Mouse (Mus musculus) heart, embryonic 12.5 days (tissue): ENCODE results near the gene Gm43738. TPM values are rescaled to one million over a fixed set of nuclear protein-coding genes. Genes with fewer than 3 reads are reported as not detected.

ENCODE experiments used
- ATAC-seq: fragments of 200-750 bp; cut with Nextera tagmentation; 2 replicates; pipeline ENCODE4 v1.8.0; 2017; ENCODE audit warnings: moderate TSS enrichment, moderate library complexity; ENCODE audit not compliant: insufficient number of reproducible peaks, low FRiP score
- H3K27ac ChIP-seq: fragments of 300-500 bp; sonication (generic); 2 replicates; pipeline ENCODE4 v1.5.1; 2016; ENCODE audit warnings: mild to moderate bottlenecking, moderate library complexity; ENCODE audit not compliant: poor library complexity, severe bottlenecking
- H3K27me3 ChIP-seq: fragments of 300-500 bp; sonication (generic); replicated peaks from 2 replicates; pipeline ENCODE4 v1.6.1; 2016; ENCODE audit warnings: mild to moderate bottlenecking, moderate library complexity
- H3K36me3 ChIP-seq: fragments of 300-500 bp; sonication (generic); 2 replicates; pipeline ENCODE4 v1.6.1; 2016; ENCODE audit warnings: mild to moderate bottlenecking, moderate library complexity
- H3K4me1 ChIP-seq: fragments of 300-500 bp; sonication (generic); replicated peaks from 2 replicates; pipeline ENCODE4 v1.6.1; 2016; ENCODE audit warnings: mild to moderate bottlenecking
- H3K4me2 ChIP-seq: fragments of 300-500 bp; sonication (generic); 2 replicates; pipeline ENCODE4 v1.6.1; 2016; ENCODE audit warnings: mild to moderate bottlenecking, moderate library complexity
- H3K4me3 ChIP-seq: fragments of 300-500 bp; sonication (generic); 2 replicates; pipeline ENCODE4 v1.5.1; 2016; ENCODE audit warnings: mild to moderate bottlenecking
- H3K9ac ChIP-seq: fragments of 300-500 bp; sonication (generic); 2 replicates; pipeline ENCODE4 v1.6.1; 2016; ENCODE audit warnings: mild to moderate bottlenecking, moderate library complexity
- H3K9me3 ChIP-seq: fragments of 300-500 bp; sonication (generic); replicated peaks from 2 replicates; pipeline ENCODE4 v1.6.1; 2016; ENCODE audit warnings: mild to moderate bottlenecking, moderate library complexity
- WGBS: fragments of 180-500 bp; shearing (Covaris S2); methylation state at CpG from one replicate; pipeline ENCODE4 v1.1.7; 2016; 5-methylcytosine and 5-hydroxymethylcytosine counted together
- polyA plus RNA-seq: library from polyadenylated mRNA; unstranded; fragments of >200 nt; fragmentation: Nextera tagmentation; extraction: Ambion mirVana; gene quantifications from 2 replicates; pipeline ENCODE4 v1.2.1, GENCODE M21; 2016

The Gm43738 gene
- polyA plus RNA-seq, 1 experiment from 2014 or later, result not detected

DNA sequence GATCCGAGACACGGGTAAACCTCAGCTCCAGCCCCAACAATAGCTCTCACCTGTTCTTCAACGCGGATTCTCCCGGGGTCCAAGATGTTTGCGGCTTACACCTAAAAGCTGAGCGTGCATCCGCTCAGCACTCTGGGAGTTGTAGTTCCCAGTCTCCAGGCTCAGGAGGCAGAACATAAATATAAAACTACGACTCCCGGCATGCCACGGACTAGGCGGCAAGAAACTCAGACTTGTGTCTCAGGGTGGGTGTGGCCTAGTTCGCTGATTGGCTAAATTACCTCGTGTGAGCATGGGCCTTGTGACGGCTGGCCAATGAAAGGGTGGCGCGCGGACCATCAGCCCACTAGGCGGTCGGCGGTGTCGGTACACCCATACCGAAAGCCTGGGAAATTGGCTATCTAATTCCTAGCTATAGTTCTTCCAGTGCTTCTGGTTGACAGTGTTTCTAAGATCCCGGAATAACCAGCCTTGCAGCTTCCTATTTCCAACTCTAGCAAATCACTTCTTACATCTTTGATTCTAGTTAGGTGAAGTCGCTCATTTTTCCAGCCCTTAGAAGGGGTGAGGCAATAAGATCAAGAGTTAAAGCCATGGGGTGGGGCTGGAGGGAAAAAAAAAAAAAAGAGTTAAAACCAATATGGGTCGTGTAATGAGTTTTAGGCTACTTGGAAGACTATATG is 1.1 kb upstream of the Gm43738 start, which contains the start of gene Fdps:
Fdps (minus strand) TSS at position 148 of the 683 bp plus-strand sequence.
- ATAC-seq, result peak; percentile 100
- under 1% methylated on average over 26 of the region's 26 CpGs for WGBS
- no peaks in the 10 kb centered on the region for H3K9me3 ChIP-seq

DNA sequence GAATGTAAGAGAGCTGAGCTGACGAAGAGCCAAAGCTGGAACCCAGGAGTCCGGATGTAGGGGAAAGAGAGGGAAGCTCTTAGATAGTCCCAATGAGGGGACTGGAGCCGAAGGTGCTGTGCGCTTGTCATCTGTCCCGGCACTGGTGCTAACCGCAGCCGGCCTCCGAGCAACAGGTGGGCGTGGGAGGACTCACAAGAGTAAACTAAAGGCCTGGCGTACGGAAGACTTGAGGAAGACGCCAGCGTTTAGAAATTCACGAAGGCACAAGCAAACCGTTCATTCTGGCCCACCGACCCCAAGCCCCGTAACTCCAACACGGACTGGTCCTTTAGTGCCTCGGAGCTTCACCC is 536 bp upstream of the Gm43738 start:
- peak overlapping the region; percentile 83 for H3K4me2 ChIP-seq
- H3K4me3 ChIP-seq, result peak overlapping the region; percentile 81
- H3K36me3 ChIP-seq, result peaks cover 35% of the 10 kb centered on the region
- peaks cover 17% of the 10 kb centered on the region for H3K4me1 ChIP-seq
- H3K27ac ChIP-seq, result peak overlapping the region; percentile 38; the same call in 1 of the 2 replicates
- no peaks in the 10 kb centered on the region for H3K27me3 ChIP-seq
- WGBS, result under 1% methylated on average over 19 of the region's 19 CpGs
- H3K9ac ChIP-seq, result peak overlapping the region; percentile 74
- H3K9me3 ChIP-seq, result no peaks in the 10 kb centered on the region
- ATAC-seq, result peak; percentile 26; the same call in 1 of the 2 replicates

More for the DNA sequence above, 1.1 kb upstream of the Gm43738 start, which contains the start of gene Fdps:
- peak within 1 kb of the TSS; percentile 74 for H3K9ac ChIP-seq
- peaks cover 17% of the 10 kb centered on the region for H3K4me1 ChIP-seq
- H3K27ac ChIP-seq, result peak within 1 kb of the TSS; percentile 38; the same call in 1 of the 2 replicates
- H3K27me3 ChIP-seq, result no peaks in the 10 kb centered on the region
- peak within 1 kb of the TSS; percentile 83 for H3K4me2 ChIP-seq
- H3K4me3 ChIP-seq, result peak within 1 kb of the TSS; percentile 81
- H3K36me3 ChIP-seq, result peaks cover 30% of the 10 kb centered on the region

- Histone ChIP-seq H3K4me2 (no peak overlapping the region), H3K27ac (no peak overlapping the region), H3K36me3 (peaks cover 48% of the 10 kb centered on the region), H3K4me1 (peaks cover 17% of the 10 kb centered on the region), H3K4me3 (no peak overlapping the region), H3K27me3 (peaks cover 22% of the 10 kb centered on the region), H3K9me3 (no peaks in the 10 kb centered on the region), H3K9ac (no peak overlapping the region)
- ATAC-seq, result no peak
- WGBS, result 83% methylated on average over 10 of the region's 10 CpGs
These were observed 6.9 kb downstream of the Gm43738 start for GRCm38 (mm10) chr3:89094021-89094420.

- H3K4me3 ChIP-seq, result peak within 1 kb of the TSS; percentile 34
- peaks cover 25% of the 10 kb centered on the region for H3K4me1 ChIP-seq
- H3K9ac ChIP-seq, result peak within 1 kb of the TSS; percentile 70
These were observed 7.7 kb downstream of the Gm43738 start, which contains the start of gene Rusc1 for GRCm38 (mm10) chr3:89093175-89093574. TSS of gene Rusc1 (minus strand) at chr3:89093311.

DNA sequence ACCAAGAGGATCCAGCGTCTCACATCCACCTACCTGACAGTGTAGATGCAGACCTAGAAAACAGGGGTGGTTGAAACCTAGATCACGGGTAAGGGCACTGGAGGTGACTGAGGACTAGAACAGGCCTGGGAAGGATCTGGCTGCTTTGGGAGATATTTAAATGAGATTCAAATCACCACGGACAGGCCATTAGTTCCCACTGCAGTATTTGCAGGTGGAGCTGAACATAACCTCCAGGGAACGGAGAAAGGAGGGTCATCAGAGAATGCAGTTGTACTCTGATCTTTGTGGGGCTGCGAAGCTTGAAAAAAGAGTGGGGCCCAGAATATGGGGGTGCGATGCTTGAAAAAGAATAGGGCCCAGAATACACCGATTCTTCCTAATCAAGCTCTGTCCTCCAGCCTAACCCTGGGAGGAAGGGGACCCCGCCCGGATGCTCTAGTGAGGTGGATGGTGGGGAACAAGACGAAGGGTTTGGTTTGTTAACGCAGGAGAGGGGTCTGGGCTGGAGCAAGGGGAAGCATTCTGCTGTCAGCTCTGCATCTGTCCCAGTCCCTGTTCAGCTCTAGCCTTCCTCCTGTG is 8.3 kb downstream of the Gm43738 start:
- H3K27me3 ChIP-seq, result peaks cover 31% of the 10 kb centered on the region
- H3K9ac ChIP-seq, result peak overlapping the region; percentile 50
- no peak for ATAC-seq
- H3K36me3 ChIP-seq, result peaks cover 38% of the 10 kb centered on the region
- peaks cover 30% of the 10 kb centered on the region for H3K4me1 ChIP-seq
- peak overlapping the region; percentile 97 for H3K4me2 ChIP-seq
- no peak overlapping the region for H3K27ac ChIP-seq
- WGBS, result 25% methylated on average over 11 of the region's 11 CpGs
- H3K4me3 ChIP-seq, result peak overlapping the region; percentile 34
- no peaks in the 10 kb centered on the region for H3K9me3 ChIP-seq

More at GRCm38 (mm10) chr3:89093175-89093574, 7.7 kb downstream of the Gm43738 start, which contains the start of gene Rusc1:
- Histone ChIP-seq H3K9me3 (no peaks in the 10 kb centered on the region), H3K4me2 (peak within 1 kb of the TSS; percentile 97), H3K27ac (no peak within 1 kb of the TSS), H3K27me3 (peaks cover 27% of the 10 kb centered on the region), H3K36me3 (peaks cover 42% of the 10 kb centered on the region)
- peak; percentile 63 for ATAC-seq
- 2% methylated on average over 18 of the region's 18 CpGs for WGBS

GRCm38 (mm10) chr3:89091811-89092508 is 8.9 kb downstream of the Gm43738 start:
- 11% methylated on average over 20 of the region's 20 CpGs for WGBS
- Histone ChIP-seq H3K4me2 (peak overlapping the region; percentile 97), H3K4me3 (peak overlapping the region; percentile 60), H3K36me3 (peaks cover 31% of the 10 kb centered on the region), H3K9me3 (no peaks in the 10 kb centered on the region), H3K9ac (peak overlapping the region; percentile 70; the same call in 1 of the 2 replicates), H3K4me1 (peaks cover 33% of the 10 kb centered on the region), H3K27ac (no peak overlapping the region), H3K27me3 (peaks cover 31% of the 10 kb centered on the region)
- no peak for ATAC-seq

GRCm38 (mm10) chr3:89090694-89091655 is 9.9 kb downstream of the Gm43738 start:
- Histone ChIP-seq H3K36me3 (peaks cover 29% of the 10 kb centered on the region), H3K4me2 (peak overlapping the region; percentile 97), H3K4me1 (peaks cover 33% of the 10 kb centered on the region), H3K4me3 (peak overlapping the region; percentile 60), H3K9ac (peak overlapping the region; percentile 70), H3K9me3 (no peaks in the 10 kb centered on the region), H3K27ac (peak overlapping the region; percentile 29; the same call in 1 of the 2 replicates), H3K27me3 (peaks cover 31% of the 10 kb centered on the region)
- peak; percentile 65 for ATAC-seq
- WGBS, result under 1% methylated on average over 69 of the region's 74 CpGs

DNA sequence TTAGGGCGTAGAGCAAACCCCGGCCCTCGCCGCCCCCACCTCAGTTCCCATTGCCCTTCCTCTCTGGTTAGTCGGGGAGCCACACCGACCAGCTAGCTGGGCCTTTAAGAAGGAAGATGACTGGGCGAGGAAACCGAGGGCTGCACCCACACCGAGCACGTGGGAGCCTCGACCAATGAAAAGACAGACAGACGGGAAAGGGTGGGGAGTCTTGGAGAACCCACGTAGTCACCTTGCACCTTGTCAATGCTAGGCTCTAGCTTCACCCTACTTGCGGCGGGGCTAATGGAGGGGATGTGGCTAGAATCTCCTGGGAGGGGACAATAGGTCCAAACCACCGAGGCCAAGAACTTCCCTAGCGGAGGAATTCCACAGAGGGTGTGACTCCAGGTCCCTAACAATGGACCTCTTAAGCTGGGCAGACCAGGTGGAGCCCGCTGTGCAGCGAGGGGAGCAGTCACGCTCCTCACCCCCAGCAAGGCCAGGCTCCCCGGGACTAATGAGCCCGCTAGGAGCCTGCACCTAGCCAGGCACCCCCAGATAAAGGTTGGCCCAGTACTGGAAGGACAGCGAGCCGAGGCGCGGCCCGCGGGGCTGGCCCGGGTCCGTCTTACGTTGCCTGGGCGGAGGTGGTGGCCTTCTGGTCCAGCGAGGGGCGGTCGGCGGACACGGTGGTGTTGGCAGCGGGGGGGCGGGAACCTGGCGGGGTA is 10.9 kb downstream of the Gm43738 start:
- no peaks in the 10 kb centered on the region for H3K9me3 ChIP-seq
- H3K9ac ChIP-seq, result peak overlapping the region; percentile 70
- ATAC-seq, result peak; percentile 88
- peak overlapping the region; percentile 29; the same call in 1 of the 2 replicates for H3K27ac ChIP-seq
- peaks cover 21% of the 10 kb centered on the region for H3K36me3 ChIP-seq
- peak overlapping the region; percentile 97 for H3K4me2 ChIP-seq
- peak overlapping the region; percentile 60 for H3K4me3 ChIP-seq
- under 1% methylated on average over 40 of the region's 40 CpGs for WGBS
- peaks cover 33% of the 10 kb centered on the region for H3K4me1 ChIP-seq
- H3K27me3 ChIP-seq, result peaks cover 31% of the 10 kb centered on the region

DNA sequence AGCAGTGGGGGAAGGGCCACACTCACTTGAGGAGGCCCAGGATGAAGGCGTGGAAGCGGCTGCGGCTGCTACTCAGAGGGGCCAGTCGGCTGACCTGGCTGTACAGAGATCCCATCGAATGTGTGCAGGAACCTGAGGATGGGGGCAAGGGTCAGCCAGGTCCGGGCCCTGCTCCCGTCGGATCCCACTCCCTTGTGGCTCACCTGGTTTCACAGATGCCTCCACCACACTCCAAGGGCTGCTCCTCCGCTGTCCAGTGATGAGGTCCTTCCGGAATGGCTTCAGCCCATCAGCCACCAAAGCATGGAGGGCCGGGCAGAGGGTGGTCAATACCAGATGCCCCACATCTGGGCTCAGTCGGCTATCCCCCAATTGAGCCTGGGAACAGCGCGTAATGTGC is 11.9 kb downstream of the Gm43738 start:
- no peaks in the 10 kb centered on the region for H3K9me3 ChIP-seq
- peaks cover 30% of the 10 kb centered on the region for H3K27me3 ChIP-seq
- peaks cover 20% of the 10 kb centered on the region for H3K36me3 ChIP-seq
- 0 out of 2 replicates have a peak overlapping the region, but pooled peaks have one; percentile 57 for H3K9ac ChIP-seq
- H3K27ac ChIP-seq, result no peak overlapping the region
- H3K4me3 ChIP-seq, result peak overlapping the region; percentile 60
- WGBS, result 55% methylated on average over 14 of the region's 14 CpGs
- no peak for ATAC-seq
- H3K4me2 ChIP-seq, result peak overlapping the region; percentile 97
- peaks cover 39% of the 10 kb centered on the region for H3K4me1 ChIP-seq
